Mouse (Mus musculus): ENCODE data around the gene Ggact. TPM values are rescaled to one million over a fixed set of nuclear protein-coding genes. Genes with fewer than 3 reads are reported as not detected.

The Ggact gene
- 19.2 and 20.5 TPM in 2 replicates for polyA plus RNA-seq (2015; fragmentation: Nextera tagmentation; extraction: Ambion mirVana)

DNA sequence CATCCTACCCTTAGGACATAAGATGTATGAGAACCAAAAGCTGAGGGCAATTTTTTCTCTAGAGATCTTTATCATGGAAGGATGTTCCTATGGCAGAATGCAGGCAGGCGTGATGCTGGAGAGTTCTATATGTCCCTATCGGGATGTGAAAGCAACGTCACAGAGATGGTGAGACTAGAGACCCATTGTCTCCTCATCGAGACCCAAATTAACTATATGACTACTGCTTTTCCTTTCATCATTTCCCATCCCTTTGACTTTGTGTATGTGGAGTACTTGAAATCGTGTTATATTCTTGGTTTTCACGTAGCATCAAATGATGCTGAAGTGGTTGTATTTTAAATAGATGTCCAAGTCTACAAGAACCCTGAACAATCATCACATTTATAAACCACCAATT lies at the start of gene Ggact:
Gene Ggact, minus strand, starts transcription at position 101 of the 400 bp plus-strand sequence.
- H3K27me3 ChIP-seq (ENCODE audit: insufficient read depth, low read length): no peaks in the 10 kb centered on the region; the same call in 1 of the 2 replicates
- H3K4me1 ChIP-seq (ENCODE audit: insufficient read depth, low read length): peaks cover 13% of the 10 kb centered on the region; the same call in 1 of the 2 replicates
- H3K4me2 ChIP-seq (replicated peaks; ENCODE audit: low read depth, low read length): peak within 1 kb of the TSS; percentile 79
- H3K27ac ChIP-seq (ENCODE audit: low read length): no peak within 1 kb of the TSS
- H3K36me3 ChIP-seq (ENCODE audit: insufficient read depth, low read length): no peaks in the 10 kb centered on the region; the same call in 1 of the 2 replicates
- H3K9me3 ChIP-seq (ENCODE audit: low read length): no peaks in the 10 kb centered on the region
- ATAC-seq (ENCODE audit: low FRiP score, low TSS enrichment): no peak
- H3K4me3 ChIP-seq (ENCODE audit: low read length): peak within 1 kb of the TSS; percentile 78
- peak within 1 kb of the TSS; percentile 76 for H3K9ac ChIP-seq (replicated peaks; ENCODE audit: low read length)
- WGBS: 84% methylated on average over 6 of the region's 6 CpGs

DNA sequence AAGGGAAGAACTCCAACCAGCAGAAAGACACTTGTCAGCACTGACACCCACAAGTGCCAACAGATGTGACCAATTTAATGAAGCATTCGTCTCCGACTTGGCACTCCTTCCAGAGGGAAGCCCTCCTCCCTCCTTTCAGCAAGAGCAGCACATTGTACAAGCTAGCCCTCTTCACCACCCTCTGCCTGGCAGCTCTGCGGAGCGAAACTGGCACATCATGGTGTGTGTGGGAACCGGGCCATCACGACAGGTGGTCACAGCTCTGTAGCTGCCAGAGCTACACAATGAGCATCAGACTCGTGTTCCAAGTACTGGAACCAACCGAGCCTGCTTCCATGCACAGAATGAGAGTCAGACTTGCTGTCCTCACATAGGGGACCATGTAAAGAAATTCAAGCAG lies 44.4 kb upstream of the Ggact start:
- peaks cover 4% of the 10 kb centered on the region; the same call in 1 of the 2 replicates for H3K36me3 ChIP-seq (ENCODE audit: insufficient read depth, low read length)
- H3K4me2 ChIP-seq (replicated peaks; ENCODE audit: low read depth, low read length): no peak overlapping the region
- H3K4me3 ChIP-seq (ENCODE audit: low read length): no peak overlapping the region
- ATAC-seq (ENCODE audit: low FRiP score, low TSS enrichment): no peak
- H3K27ac ChIP-seq (ENCODE audit: low read length): no peak overlapping the region
- no peaks in the 10 kb centered on the region for H3K9me3 ChIP-seq (ENCODE audit: low read length)
- no peaks in the 10 kb centered on the region for H3K27me3 ChIP-seq (ENCODE audit: insufficient read depth, low read length)
- 0 out of 2 replicates have a peak, but pooled peaks cover 4% of the 10 kb centered on the region for H3K4me1 ChIP-seq (ENCODE audit: insufficient read depth, low read length)
- H3K9ac ChIP-seq (replicated peaks; ENCODE audit: low read length): no peak overlapping the region
- WGBS: 83% methylated on average over 8 of the region's 8 CpGs

DNA sequence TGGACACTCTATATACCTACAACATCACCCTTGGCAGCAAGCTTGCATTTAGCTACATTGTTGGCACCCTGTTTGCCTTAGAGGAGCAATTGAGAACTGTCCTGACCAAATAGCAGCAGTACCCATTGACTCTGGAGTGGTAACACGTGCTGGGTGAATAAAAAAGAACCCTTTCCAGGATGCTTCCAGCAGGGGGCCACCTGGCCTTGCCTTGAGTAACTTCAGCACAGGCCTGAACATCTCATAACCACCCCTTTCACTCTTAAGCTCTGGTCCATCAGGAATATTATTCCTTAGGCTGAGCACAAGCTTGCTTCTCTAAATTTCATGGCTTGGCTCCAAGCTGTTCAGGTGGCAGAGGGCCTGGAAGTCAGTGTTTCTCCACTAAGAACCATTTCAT lies 39.8 kb upstream of the Ggact start:
- no peaks in the 10 kb centered on the region for H3K9me3 ChIP-seq (ENCODE audit: low read length)
- no peaks in the 10 kb centered on the region for H3K27me3 ChIP-seq (ENCODE audit: insufficient read depth, low read length)
- H3K27ac ChIP-seq (ENCODE audit: low read length): no peak overlapping the region
- ATAC-seq (ENCODE audit: low FRiP score, low TSS enrichment): peak; percentile 82
- WGBS: 12% methylated on average over 1 of the region's 1 CpGs
- 0 out of 2 replicates have a peak, but pooled peaks cover 4% of the 10 kb centered on the region for H3K4me1 ChIP-seq (ENCODE audit: insufficient read depth, low read length)
- no peak overlapping the region for H3K4me2 ChIP-seq (replicated peaks; ENCODE audit: low read depth, low read length)
- no peak overlapping the region for H3K4me3 ChIP-seq (ENCODE audit: low read length)
- no peak overlapping the region for H3K9ac ChIP-seq (replicated peaks; ENCODE audit: low read length)
- peaks cover 14% of the 10 kb centered on the region; the same call in 1 of the 2 replicates for H3K36me3 ChIP-seq (ENCODE audit: insufficient read depth, low read length)

DNA sequence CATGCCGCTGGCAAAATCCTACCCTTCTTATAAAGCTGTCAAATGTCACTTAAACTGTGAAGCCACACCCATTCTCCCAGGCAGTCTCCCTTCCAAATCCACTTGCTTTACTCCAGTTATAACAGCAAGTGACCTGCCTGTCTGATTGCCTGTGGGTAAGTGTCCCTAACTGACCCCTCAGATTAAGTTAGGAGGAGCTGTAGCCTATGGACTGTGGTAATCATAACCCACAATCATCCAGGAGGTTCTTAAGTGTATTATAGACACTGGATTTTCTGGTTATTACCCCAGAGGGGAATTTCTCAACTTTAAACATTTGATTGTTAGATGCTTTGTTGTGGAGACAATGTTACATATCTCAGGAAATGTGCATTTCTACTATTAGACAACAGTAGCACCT lies 39.0 kb upstream of the Ggact start:
- Histone ChIP-seq H3K36me3 (ENCODE audit: insufficient read depth, low read length) (peaks cover 20% of the 10 kb centered on the region; the same call in 1 of the 2 replicates), H3K4me3 (ENCODE audit: low read length) (no peak overlapping the region), H3K9me3 (ENCODE audit: low read length) (no peaks in the 10 kb centered on the region), H3K4me2 (replicated peaks; ENCODE audit: low read depth, low read length) (no peak overlapping the region), H3K4me1 (ENCODE audit: insufficient read depth, low read length) (0 out of 2 replicates have a peak, but pooled peaks cover 4% of the 10 kb centered on the region), H3K27ac (ENCODE audit: low read length) (no peak overlapping the region), H3K27me3 (ENCODE audit: insufficient read depth, low read length) (no peaks in the 10 kb centered on the region), H3K9ac (replicated peaks; ENCODE audit: low read length) (no peak overlapping the region)
- ATAC-seq (ENCODE audit: low FRiP score, low TSS enrichment): no peak
- 85% methylated on average over 1 of the region's 1 CpGs for WGBS

DNA sequence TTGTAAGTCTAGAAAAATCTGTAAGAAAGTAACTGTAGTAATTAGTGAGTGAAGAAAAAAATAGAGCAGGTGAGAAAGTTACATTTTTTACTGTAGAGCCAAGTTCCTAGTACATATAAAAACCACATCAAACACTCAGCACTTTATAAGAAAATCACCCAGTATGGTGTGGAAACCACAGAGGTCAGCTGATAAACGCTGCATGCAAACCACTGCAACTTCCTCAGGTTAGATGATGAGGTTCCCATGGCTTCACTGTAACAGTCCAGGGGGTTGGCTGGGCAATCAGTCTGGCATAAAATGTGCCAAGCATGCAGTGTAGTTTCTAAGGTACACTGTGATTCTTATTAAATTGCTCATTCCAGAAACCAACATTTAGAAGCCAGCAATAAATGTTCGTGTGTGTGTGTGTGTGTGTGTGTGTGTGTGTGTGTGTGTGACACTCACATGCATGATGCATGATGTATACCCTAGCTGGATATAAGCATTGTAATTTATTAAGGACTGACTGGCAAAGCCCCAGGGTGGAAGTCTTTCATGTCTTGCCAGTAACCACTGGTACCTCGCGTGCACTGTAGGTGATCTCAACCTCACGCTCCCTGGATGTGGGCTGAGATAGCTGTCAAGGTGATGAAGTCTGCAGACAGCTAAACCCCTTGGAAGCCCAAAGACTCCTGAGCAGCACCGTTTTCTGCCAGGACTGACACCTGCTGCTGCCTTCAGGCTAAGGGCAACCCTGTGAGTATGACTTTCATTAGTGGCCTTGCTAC lies 38.3 kb upstream of the Ggact start:
- Histone ChIP-seq H3K27me3 (ENCODE audit: insufficient read depth, low read length) (no peaks in the 10 kb centered on the region), H3K27ac (ENCODE audit: low read length) (no peak overlapping the region), H3K36me3 (ENCODE audit: insufficient read depth, low read length) (peaks cover 25% of the 10 kb centered on the region; the same call in 1 of the 2 replicates), H3K9me3 (ENCODE audit: low read length) (no peaks in the 10 kb centered on the region), H3K4me1 (ENCODE audit: insufficient read depth, low read length) (0 out of 2 replicates have a peak, but pooled peaks cover 4% of the 10 kb centered on the region), H3K4me3 (ENCODE audit: low read length) (no peak overlapping the region), H3K9ac (replicated peaks; ENCODE audit: low read length) (no peak overlapping the region), H3K4me2 (replicated peaks; ENCODE audit: low read depth, low read length) (no peak overlapping the region)
- 88% methylated on average over 6 of the region's 6 CpGs for WGBS
- no peak for ATAC-seq (ENCODE audit: low FRiP score, low TSS enrichment)

DNA sequence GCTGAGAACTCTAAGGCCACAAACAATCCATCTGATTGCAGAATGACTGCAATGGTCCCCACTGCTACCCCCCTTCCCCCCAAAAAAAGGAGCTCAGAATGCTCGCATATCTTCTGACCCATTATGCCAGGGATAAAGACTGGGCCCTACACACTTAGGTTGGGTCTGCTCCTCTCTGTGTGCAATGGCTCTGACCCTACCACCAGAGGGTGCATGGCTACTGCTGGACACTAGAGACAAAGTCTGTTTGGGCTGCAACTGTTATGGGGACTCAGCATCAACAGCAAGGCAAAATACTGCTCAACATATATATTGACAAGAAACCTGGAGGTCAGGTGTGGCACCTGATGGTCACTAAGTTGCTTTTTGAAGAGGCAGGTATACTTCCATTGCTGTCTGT lies 37.4 kb upstream of the Ggact start:
- Histone ChIP-seq H3K36me3 (ENCODE audit: insufficient read depth, low read length) (peaks cover 25% of the 10 kb centered on the region; the same call in 1 of the 2 replicates), H3K4me1 (ENCODE audit: insufficient read depth, low read length) (0 out of 2 replicates have a peak, but pooled peaks cover 2% of the 10 kb centered on the region), H3K27me3 (ENCODE audit: insufficient read depth, low read length) (no peaks in the 10 kb centered on the region), H3K27ac (ENCODE audit: low read length) (no peak overlapping the region), H3K4me3 (ENCODE audit: low read length) (no peak overlapping the region), H3K9ac (replicated peaks; ENCODE audit: low read length) (no peak overlapping the region), H3K9me3 (ENCODE audit: low read length) (no peaks in the 10 kb centered on the region), H3K4me2 (replicated peaks; ENCODE audit: low read depth, low read length) (no peak overlapping the region)
- WGBS: 95% methylated on average over 1 of the region's 1 CpGs
- ATAC-seq (ENCODE audit: low FRiP score, low TSS enrichment): no peak

DNA sequence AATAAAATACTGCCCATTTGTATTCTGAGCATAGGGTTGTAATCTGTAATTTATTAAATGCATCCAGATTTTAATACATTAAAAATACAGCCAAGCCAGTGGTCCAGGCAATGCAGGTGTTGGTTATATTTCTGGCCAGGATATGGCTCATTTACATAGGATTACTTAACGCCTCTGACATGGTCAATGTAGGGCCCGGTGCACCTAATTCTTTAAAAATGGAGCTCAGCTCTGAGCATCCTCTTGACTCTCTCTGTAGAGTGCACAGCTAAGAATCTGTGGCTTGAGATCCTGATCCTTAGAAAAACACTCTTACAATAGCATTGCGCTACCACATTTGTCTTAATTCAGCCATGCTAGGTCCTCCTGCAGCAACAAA lies 29.9 kb upstream of the Ggact start:
- Histone ChIP-seq H3K9me3 (ENCODE audit: low read length) (no peaks in the 10 kb centered on the region), H3K27me3 (ENCODE audit: insufficient read depth, low read length) (peaks cover 5% of the 10 kb centered on the region; the same call in 1 of the 2 replicates), H3K4me1 (ENCODE audit: insufficient read depth, low read length) (0 out of 2 replicates have a peak, but pooled peaks cover 9% of the 10 kb centered on the region), H3K9ac (replicated peaks; ENCODE audit: low read length) (no peak overlapping the region), H3K4me2 (replicated peaks; ENCODE audit: low read depth, low read length) (no peak overlapping the region), H3K36me3 (ENCODE audit: insufficient read depth, low read length) (peaks cover 37% of the 10 kb centered on the region), H3K4me3 (ENCODE audit: low read length) (no peak overlapping the region), H3K27ac (ENCODE audit: low read length) (no peak overlapping the region)
- ATAC-seq (ENCODE audit: low FRiP score, low TSS enrichment): peak; percentile 25; the same call in 1 of the 2 replicates
- 38% methylated on average over 3 of the region's 3 CpGs for WGBS

DNA sequence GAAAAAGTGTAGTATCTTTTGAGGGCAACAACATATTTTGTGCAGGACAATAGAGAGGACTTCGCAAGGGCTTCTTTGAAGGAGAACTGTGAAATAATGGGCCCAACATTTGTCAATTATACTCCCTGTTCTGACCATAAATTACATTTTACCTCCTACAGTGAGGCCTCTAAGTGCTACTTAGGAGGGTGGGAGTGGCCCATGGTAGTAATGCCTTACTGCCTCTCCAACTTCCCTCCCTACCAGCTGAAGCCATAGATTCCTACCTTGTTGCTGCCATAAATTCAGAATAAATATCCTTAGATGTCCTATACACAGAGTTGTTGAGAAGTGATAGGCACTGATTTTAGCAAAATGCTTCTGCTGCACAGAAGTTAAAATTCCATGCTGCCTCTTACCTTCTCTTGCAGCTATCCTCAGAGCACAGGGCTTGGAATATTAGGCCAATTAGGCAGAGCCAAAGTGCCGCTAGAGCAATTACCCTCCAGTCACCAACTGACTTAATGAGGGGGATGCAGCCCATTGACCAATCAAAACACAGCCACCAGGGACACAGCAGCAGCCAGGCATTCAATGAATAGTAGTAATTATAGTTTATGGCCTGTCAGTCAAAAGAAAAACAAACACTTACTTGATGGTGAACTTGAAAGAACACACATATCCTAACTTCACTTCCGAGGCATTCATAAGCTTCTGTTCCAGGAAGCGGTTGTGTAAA lies 29.4 kb upstream of the Ggact start:
- peaks cover 5% of the 10 kb centered on the region; the same call in 1 of the 2 replicates for H3K27me3 ChIP-seq (ENCODE audit: insufficient read depth, low read length)
- ATAC-seq (ENCODE audit: low FRiP score, low TSS enrichment): peak; percentile 92
- no peaks in the 10 kb centered on the region for H3K9me3 ChIP-seq (ENCODE audit: low read length)
- no peak overlapping the region for H3K4me2 ChIP-seq (replicated peaks; ENCODE audit: low read depth, low read length)
- 24% methylated on average over 4 of the region's 4 CpGs for WGBS
- 0 out of 2 replicates have a peak, but pooled peaks cover 9% of the 10 kb centered on the region for H3K4me1 ChIP-seq (ENCODE audit: insufficient read depth, low read length)
- H3K36me3 ChIP-seq (ENCODE audit: insufficient read depth, low read length): peaks cover 34% of the 10 kb centered on the region
- H3K27ac ChIP-seq (ENCODE audit: low read length): no peak overlapping the region
- no peak overlapping the region for H3K9ac ChIP-seq (replicated peaks; ENCODE audit: low read length)
- H3K4me3 ChIP-seq (ENCODE audit: low read length): no peak overlapping the region

DNA sequence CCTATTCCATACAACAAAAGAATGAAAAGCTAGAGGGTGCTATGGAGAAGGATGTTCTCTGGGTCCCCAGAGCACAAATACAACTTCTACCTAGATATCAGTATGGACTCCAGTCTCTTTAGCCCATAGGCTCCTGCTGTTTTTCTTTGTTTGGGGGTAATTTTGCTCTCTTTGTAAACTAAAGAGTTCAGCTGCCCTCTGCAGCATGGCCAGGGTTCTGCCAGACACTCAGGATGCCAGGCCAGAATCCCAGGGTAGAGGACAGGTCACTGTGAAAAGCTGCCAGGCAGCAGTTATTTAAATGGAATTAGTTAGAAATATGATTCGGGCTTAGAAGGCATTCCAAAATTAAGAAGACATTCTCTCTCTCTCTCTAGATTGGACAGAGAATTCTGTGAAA lies 22.9 kb upstream of the Ggact start:
- ATAC-seq (ENCODE audit: low FRiP score, low TSS enrichment): no peak
- Histone ChIP-seq H3K27me3 (ENCODE audit: insufficient read depth, low read length) (peaks cover 5% of the 10 kb centered on the region; the same call in 1 of the 2 replicates), H3K4me1 (ENCODE audit: insufficient read depth, low read length) (no peaks in the 10 kb centered on the region), H3K36me3 (ENCODE audit: insufficient read depth, low read length) (peaks cover 25% of the 10 kb centered on the region), H3K4me2 (replicated peaks; ENCODE audit: low read depth, low read length) (no peak overlapping the region), H3K9ac (replicated peaks; ENCODE audit: low read length) (no peak overlapping the region), H3K27ac (ENCODE audit: low read length) (no peak overlapping the region), H3K9me3 (ENCODE audit: low read length) (no peaks in the 10 kb centered on the region), H3K4me3 (ENCODE audit: low read length) (no peak overlapping the region)
- 90% methylated on average over 1 of the region's 1 CpGs for WGBS

Data from kidney, embryonic 16.5 days (tissue).